Mouse (Mus musculus) left cerebral cortex, adult 2 months (tissue): ENCODE results near the gene Hnrnpl. TPM values are rescaled to one million over a fixed set of nuclear protein-coding genes. Genes with fewer than 3 reads are reported as not detected.

Experiments
- DNase-seq, 2 experiments: peaks; one replicate each; pipeline ENCODE4 v3.0.0; 2021 to 2022; ENCODE audit warnings: low spot score in 2 of 2, mixed read lengths in 1 of 2; ENCODE audit errors: extremely low spot score in 1 of 2
- H3K27ac ChIP-seq: fragments of 200-600 bp; 2 replicates; pipeline ENCODE4 v1.8.1; 2022
- H3K4me3 ChIP-seq: fragments of 200-600 bp; 2 replicates; pipeline ENCODE4 v1.8.1; 2022
- CTCF ChIP-seq: fragments of 200-600 bp; IDR thresholded peaks from 2 replicates; pipeline ENCODE4 v1.8.1; 2022; ENCODE audit warnings: antibody characterized with exemption, mild to moderate bottlenecking, moderate library complexity
- intact Hi-C: fragments of 180-260 bp; cut with DNase I; formaldehyde crosslinking; loops from one replicate; pipeline ENCODE4 v1.15.1; 2025
- total RNA-seq, 2 experiments: library from RNA; stranded (reverse); gene quantifications; 2 replicates each; pipeline ENCODE4 v1.2.3; 2021

The Hnrnpl gene
- total RNA-seq, 2 experiments from 2014 or later: 434 to 438 TPM

GRCm38 (mm10) chr7:28774164-28774563 is 34.2 kb upstream of the Hnrnpl start:
- no peak overlapping the region for H3K4me3 ChIP-seq
- intact Hi-C loops: no loop called here
- DNase-seq: no peak
- no peak overlapping the region for H3K27ac ChIP-seq
- no peak for TF ChIP-seq CTCF

GRCm38 (mm10) chr7:28775129-28775528 is 33.2 kb upstream of the Hnrnpl start:
- H3K4me3 ChIP-seq: no peak overlapping the region
- H3K27ac ChIP-seq: no peak overlapping the region
- no peak for DNase-seq
- intact Hi-C loops: loop anchor here (5.0 kb wide), 1 partner anchor 262 kb away; no protein-coding TSS in a partner anchor
- no peak for TF ChIP-seq CTCF

- Histone ChIP-seq H3K27ac (no peak overlapping the region), H3K4me3 (no peak overlapping the region)
- intact Hi-C loops: loop anchor here (5.0 kb wide), 1 partner anchor 258 kb away; no protein-coding TSS in a partner anchor
- DNase-seq: no peak
- TF ChIP-seq CTCF: no peak
These were observed 29.5 kb upstream of the Hnrnpl start for GRCm38 (mm10) chr7:28778825-28779224.

- Histone ChIP-seq H3K4me3 (no peak overlapping the region), H3K27ac (peak overlapping the region; percentile 69)
- intact Hi-C loops: loop anchor here (1.0 kb wide), 1 partner anchor 87 kb away; no protein-coding TSS in a partner anchor
- peak; percentile 78 for TF ChIP-seq CTCF
- peak; percentile 81 to 90 for DNase-seq
These were observed 28.2 kb upstream of the Hnrnpl start for GRCm38 (mm10) chr7:28780067-28780658.

- TF ChIP-seq CTCF: no peak
- DNase-seq: no peak
- Histone ChIP-seq H3K4me3 (no peak overlapping the region), H3K27ac (peak overlapping the region; percentile 69)
- intact Hi-C loops: loop anchor here (1.0 kb wide), 1 partner anchor 86 kb away; no protein-coding TSS in a partner anchor
These were observed 27.5 kb upstream of the Hnrnpl start for GRCm38 (mm10) chr7:28780857-28781256.

GRCm38 (mm10) chr7:28781261-28781663 is 27.1 kb upstream of the Hnrnpl start:
- no peak for DNase-seq
- peak overlapping the region; percentile 69 for H3K27ac ChIP-seq
- no peak for TF ChIP-seq CTCF
- H3K4me3 ChIP-seq: no peak overlapping the region
- intact Hi-C loops: no loop called here

- H3K27ac ChIP-seq: no peak overlapping the region
- no peak for TF ChIP-seq CTCF
- DNase-seq: no peak
- intact Hi-C loops: no loop called here
- H3K4me3 ChIP-seq: no peak overlapping the region
These were observed 23.2 kb upstream of the Hnrnpl start for GRCm38 (mm10) chr7:28785161-28785560.

GRCm38 (mm10) chr7:28787884-28788283 is 20.5 kb upstream of the Hnrnpl start:
- DNase-seq: no peak
- no peak overlapping the region for H3K4me3 ChIP-seq
- TF ChIP-seq CTCF: no peak
- H3K27ac ChIP-seq: no peak overlapping the region
- intact Hi-C loops: no loop called here

GRCm38 (mm10) chr7:28788307-28789195 is 19.8 kb upstream of the Hnrnpl start, which contains the start of gene Rinl:
Gene Rinl (plus strand): TSS chr7:28788969.
- no peak for TF ChIP-seq CTCF
- Histone ChIP-seq H3K4me3 (no peak within 1 kb of the TSS), H3K27ac (no peak within 1 kb of the TSS)
- no peak for DNase-seq
- intact Hi-C loops: no loop called here

- no peak overlapping the region for H3K27ac ChIP-seq
- no peak for DNase-seq
- intact Hi-C loops: no loop called here
- no peak overlapping the region for H3K4me3 ChIP-seq
- TF ChIP-seq CTCF: no peak
These were observed 19.1 kb upstream of the Hnrnpl start for GRCm38 (mm10) chr7:28789235-28789634.

- Histone ChIP-seq H3K4me3 (no peak overlapping the region), H3K27ac (no peak overlapping the region)
- no peak for DNase-seq
- TF ChIP-seq CTCF: peak; percentile 4
- intact Hi-C loops: no loop called here
These were observed 18.1 kb upstream of the Hnrnpl start for GRCm38 (mm10) chr7:28790066-28790806.

GRCm38 (mm10) chr7:28791706-28792105 is 16.6 kb upstream of the Hnrnpl start:
- Histone ChIP-seq H3K4me3 (no peak overlapping the region), H3K27ac (no peak overlapping the region)
- intact Hi-C loops: no loop called here
- TF ChIP-seq CTCF: no peak
- no peak for DNase-seq
